Mouse (Mus musculus) erythroblast, embryonic 14.5 days (primary cell): ENCODE data around the gene Mthfd1l.

ENCODE experiments used
- GATA1 ChIP-seq: IDR thresholded peaks from 2 replicates; pipeline ENCODE4 v1.6.1; 2012; ENCODE audit warnings: low read length, inconsistent platforms, mixed read lengths
- TAL1 ChIP-seq: IDR thresholded peaks from 3 replicates; pipeline ENCODE4 v1.6.1; 2012; ENCODE audit warnings: low read length, inconsistent platforms, mixed read lengths

DNA sequence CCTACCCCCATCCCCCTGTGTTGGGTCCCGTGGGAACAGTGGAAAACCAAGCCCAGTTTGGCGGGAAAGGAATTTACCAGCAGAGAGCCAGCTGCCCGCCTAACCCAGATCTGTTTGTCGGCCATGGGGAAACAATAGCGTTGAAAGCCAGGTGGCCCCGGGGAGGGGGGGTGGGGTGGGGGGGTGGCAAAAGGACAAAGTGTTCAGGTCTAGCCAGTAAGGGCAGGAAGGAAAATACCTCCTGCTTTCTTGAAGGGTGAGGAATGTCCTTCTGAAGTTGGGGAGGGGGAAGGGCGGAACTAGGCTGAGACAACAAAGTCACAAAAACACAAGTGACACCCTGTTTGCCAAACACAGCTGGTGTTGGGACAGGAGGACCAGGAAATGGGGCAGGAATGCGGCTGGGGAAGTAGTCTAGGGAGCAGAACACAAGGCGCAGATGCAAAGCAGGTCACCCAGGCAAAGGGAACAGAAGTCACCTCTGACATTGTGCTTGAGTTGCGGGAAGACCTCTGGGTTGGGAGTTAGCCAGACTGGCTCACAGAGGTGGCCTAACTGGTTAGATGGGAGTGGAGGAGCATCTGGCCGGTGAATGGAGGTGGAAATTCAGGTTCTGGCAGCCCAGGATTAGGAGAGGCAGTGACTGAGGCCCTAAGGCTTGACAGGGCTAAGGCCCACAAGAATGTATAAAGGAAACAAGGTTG is 31.7 kb upstream of the Mthfd1l start:
- no peak for TF ChIP-seq TAL1
- no peak for TF ChIP-seq GATA1
